Mouse (Mus musculus): ENCODE data around the gene H2-DMa.
A peak's percentile ranks its signal among the peaks of the same experiment; 100 is the strongest.
"Not testable (repeated sequence)": the region's sequence is repeated elsewhere in the genome, so short reads cannot be mapped to it uniquely, and the experiment has no call there.

The H2-DMa gene

GRCm38 (mm10) chr17:34124649-34125048, 5.3 kb downstream of the H2-DMa start:
- DNase-seq (ENCODE audit: low read depth, low spot score) = no peak

- no peak for DNase-seq (ENCODE audit: low read depth, low spot score)
Measured at GRCm38 (mm10) chr17:34126826-34127420, 7.6 kb downstream of the H2-DMa start.

DNA sequence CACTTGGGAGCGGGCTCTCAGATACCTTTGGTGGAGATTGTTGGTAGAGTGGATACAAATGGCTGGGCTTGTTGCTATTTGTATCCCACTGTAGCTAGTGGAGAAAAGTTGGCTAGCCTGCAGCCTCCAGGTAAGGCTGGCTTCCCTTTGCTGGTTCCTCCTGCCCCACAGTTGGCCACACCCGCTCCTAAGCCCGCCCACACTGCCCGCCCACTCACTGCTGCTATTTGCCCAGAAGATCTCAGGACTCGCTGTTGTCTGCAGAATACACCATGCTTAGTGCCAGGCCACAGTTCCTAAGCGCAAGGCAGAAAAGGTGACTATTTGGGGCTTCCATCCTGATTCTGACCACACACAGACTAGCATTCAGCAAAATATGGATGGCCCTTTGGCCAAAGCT, 8.1 kb downstream of the H2-DMa start:
- no peak for DNase-seq (ENCODE audit: low read depth, low spot score)

DNA sequence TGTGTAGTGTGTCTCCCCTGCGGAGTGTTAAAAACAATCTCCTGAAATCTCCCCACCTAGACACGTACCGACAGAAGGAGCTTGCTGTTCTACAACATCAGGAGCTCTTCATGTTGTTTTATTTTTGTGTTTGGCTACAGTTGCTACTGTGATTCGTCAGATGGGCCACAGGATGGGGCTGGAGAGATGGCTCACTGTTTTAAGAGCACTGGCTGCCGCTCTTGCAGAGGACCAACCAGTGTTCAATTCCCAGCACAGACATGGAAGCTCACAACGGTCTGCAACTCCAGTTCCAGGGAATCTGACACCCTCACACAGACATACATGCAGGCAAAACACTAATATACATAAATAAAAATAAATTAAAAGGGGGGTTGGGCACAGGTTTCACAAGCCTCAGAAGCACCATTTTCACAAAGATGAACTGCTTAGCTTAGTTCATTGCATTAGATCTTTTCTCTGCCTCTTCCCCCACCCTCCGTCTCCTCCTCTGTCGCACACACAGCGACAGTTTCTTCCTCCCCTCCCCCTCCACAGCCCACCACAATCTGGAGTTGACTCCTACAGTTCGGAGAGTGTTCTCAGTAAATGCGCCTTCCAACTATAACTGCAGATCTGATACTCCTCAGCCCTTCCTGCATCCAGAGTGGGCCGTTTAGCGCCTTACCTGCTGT, 9.1 kb downstream of the H2-DMa start:
- DNase-seq (ENCODE audit: low read depth, low spot score) = no peak

DNA sequence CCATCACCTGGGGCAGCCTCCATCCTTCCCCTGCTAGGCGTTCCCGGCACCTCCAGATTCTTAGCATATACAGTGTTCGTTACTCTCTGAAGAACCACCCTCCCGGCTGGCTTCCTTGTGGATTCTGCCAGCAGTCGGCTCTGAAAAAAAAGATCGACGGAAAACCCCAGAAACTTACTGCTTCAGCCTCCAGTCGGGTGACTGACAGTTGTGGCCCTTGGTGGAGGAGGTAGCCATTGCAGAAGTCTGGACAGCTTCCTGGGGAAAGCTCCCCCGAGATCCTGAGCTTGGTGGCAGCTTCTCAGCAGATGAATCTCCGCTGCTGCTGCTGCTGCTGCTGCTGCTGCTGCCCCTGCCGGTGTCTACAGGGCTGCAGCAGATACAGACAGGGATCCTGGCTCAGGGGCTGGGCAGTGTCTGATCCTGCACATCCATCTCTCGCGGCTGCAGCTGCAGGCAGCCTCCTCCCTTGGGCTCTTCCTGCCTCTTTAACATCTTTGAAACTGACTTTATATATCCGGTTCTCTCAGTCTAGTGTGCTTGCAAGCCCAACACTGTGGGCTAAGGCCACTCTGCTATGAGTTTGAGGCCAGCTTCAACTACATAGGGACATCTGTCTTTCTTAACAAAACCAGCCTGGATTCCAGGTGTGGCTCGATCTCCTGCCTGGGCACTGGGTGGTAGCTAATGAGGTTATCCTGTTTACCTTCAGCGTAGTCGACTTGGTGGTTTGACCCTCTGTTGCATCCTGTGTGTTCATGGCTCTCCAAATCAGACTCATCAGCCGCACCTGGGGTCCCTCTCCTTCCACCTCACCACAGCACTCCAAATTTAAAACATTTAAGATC, 9.8 kb downstream of the H2-DMa start:
- DNase-seq (ENCODE audit: low read depth, low spot score) = no peak

DNA sequence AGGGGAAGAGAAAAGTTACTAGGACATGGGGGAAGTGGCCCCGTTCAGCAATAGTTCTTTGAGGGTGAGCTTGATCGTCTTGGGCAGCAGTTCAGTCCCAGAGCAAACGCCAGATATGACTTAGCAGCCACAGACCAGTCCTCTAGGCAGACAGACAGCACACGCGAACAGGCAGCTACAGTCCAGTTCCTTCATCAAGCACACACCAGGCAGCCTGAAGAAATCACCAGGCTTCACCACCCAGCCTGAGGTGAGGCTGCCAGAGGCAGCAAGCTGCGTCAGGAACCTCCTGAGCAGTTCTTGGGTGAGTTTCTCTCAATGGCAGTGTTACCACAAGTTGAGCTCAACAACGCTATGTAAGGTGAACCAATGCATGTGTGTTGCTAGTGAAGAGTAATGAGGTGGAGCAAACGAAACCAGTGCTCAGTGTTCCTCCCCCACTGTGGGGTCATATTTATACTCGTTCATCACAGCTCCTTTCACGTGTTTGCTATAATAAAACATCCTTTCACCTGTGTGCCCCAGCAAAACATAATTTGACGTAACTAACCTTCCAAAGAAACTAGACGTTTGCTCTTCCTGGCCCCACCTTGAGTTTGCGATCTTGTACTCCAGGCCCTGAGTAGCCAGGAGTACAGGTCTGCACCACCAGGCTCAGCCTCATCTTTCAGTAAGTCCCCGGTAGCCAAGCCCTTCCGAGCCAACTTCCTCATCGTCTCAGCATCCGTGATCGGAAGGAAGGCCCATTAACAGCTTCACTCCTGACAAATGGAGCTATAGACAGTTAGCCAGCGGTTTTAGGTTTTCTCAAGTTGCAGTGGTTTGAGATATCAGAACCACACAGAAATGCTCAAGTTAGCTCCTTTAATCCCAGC, 11.0 kb downstream of the H2-DMa start:
- DNase-seq (ENCODE audit: low read depth, low spot score) = no peak

DNA sequence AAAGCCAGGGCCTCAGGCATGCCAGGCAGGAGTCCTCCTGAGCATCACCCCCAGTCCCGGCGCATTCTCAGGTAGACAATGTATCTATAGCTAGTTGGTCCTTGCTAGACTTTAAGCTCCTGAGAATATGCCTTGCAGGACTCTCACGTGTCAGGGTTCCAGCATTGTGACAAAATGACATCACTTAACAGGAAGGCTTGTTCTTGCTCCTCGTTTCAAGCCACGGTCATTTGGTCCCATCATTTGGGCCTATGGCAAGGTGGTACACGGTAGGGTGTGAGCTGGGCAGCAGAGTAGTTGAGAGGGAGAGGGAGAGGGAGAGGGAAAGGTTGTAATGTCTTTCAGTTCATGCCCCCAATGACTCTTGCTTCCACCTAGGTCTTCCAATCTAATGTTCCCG, 12.6 kb downstream of the H2-DMa start:
- no peak for DNase-seq (ENCODE audit: low read depth, low spot score)

- no peak for DNase-seq (ENCODE audit: low read depth, low spot score)
Measured at GRCm38 (mm10) chr17:34133289-34133688, 13.9 kb downstream of the H2-DMa start.

- DNase-seq (ENCODE audit: low read depth, low spot score) = no peak
Measured at GRCm38 (mm10) chr17:34134451-34134850, 15.1 kb downstream of the H2-DMa start.

DNA sequence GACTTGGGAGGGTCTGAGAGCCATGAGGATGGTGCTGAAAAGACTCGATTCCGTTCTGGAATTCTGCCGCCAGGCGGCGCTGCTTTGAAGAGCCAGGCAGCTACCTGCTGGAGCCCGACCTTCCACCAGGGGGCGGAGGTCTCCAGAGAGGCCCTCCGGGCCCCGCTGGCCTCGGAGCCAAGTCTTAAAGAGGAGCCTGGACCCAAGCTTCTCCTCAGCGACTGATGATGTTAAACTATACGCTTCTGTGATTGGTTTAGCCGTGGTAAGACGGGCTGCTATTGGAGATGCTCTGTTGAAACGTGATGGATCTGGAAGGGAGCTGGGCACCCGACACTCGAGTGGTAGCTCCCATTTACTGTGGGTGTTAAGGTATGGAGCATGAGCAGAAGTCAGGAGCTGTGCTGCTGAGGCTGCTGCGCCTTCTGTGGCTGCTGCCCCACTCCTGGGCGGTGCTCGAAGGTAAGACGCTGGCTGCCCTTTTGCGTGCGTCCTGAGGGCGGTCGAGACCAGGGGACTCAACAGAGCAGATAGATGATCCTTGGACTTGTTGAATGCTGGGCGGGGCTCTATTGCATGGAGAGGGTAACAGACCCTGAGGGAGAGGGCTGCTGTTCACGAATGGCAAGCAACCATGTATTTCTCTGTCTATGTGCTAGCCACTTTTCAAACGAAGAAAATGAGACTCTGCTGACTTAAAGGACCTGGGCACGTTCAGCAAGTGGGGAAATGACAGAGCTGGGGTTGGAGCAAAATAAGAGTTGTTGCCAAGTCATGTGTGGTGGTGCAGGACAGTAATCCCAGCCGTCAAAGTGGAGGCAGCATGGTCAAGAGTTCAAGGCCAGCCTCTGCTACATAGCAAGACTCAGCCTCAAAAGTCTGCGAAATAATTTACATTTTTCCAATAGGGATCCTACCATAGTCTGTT, 16.2 kb downstream of the H2-DMa start:
- peak; percentile 84 for DNase-seq (ENCODE audit: low read depth, low spot score)

DNA sequence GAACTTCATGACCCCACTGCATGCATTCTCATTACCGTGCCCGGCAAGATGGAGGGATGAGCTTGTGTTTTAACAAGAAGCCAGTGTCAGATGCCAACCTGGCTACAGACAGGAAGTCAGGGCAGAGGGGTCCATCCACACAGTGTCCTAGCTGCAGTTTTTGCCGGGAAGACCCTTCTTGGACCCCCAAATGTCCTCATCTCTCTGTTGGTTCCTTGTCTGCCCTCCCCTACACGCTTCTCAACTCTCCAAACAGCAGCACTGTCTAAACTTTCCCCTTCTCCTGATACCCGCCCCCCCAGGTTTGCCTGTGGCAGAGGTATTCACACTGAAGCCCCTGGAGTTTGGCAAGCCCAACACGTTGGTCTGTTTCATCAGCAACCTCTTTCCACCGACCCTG, 18.3 kb downstream of the H2-DMa start:
- DNase-seq (ENCODE audit: low read depth, low spot score) = no peak

DNA sequence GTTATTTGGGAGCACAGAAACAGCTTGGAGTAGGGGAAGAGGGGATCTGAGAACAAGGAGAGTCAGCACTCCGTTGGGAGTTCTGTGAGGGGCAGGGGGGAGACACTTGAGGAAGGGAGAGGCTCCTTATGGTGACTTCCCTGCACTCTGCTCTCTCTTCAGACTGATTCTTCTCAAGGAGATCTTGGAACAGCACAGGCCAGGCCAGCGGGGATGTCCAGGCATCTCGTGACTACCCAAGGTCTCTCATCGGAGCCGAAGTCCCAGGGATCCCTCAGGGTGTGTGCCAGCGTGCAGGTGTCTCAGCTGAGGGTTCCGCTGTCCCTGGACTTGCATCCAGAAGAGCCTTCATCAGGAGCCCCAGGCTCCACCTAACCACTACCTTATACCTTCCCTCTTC, 19.3 kb downstream of the H2-DMa start:
- no peak for DNase-seq (ENCODE audit: low read depth, low spot score)

DNA sequence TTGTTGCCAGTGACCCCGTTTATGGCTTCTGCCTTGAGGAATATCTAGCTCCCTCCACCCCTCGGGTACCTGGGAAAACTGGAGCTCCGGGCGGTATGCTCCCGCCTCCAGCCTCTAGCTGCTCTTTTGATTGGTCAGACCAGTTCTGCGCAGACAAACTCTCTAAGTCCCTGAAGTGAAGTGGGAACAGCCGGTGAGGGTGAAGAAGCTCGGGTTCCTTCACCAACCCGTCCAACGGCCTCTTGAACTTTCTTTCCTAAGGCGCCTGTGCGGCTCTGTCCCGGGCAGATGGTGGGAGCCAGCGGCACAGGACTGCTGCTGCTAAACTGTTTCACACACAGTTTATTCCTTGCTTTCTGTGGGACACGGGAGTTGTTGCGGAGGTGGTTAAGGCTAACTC, 20.1 kb downstream of the H2-DMa start:
- DNase-seq (ENCODE audit: low read depth, low spot score) = no peak

- no peak for DNase-seq (ENCODE audit: low read depth, low spot score)
Measured at GRCm38 (mm10) chr17:34140240-34140639, 20.9 kb downstream of the H2-DMa start.

DNA sequence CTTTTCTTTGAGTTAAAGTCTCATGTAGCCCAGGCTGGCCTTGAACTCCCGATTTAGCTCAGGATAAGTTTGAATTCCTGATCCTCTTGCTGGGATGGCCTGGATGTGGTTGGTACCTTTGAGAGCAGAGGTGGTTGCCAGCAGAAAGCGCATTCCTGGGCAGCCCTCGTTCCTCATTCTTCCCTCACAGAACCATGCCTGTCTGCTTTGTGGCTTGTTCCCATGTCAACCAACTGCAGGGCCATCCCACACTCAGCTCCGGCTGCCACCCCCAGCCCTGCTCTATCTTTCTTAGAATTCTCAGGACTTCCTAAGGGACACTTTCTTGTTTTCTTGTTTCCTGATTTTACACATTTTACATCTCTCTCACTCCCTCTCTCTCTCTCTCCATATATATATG, 22.1 kb downstream of the H2-DMa start:
- no peak for DNase-seq (ENCODE audit: low read depth, low spot score)

DNA sequence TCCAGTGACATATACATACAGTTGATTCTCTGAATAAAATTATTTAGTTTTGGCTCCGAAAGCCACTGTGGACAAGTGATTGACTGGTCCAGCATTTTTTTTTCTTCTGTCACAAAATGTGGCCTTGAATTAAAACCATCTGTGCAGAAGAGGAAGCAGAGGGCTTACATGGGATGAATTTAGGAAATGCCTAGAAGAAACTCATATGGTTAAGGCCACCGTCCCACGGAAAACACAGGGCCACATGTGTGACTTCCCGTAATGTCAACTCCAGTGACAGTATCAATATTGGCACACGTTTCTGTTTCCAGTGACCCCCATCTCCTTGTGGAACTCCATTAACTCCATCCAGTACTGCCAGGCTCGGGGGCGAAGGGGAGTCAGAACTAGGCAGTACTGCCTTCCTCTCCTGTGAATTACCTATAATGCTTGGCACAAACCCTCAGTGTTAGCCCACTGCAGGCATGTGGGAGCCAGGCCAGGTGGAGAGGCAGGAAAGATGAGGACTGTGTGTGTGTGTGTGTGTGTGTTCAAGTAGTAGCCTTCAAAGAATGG, 23.2 kb downstream of the H2-DMa start:
- no peak for DNase-seq (ENCODE audit: low read depth, low spot score)

- no peak for DNase-seq (ENCODE audit: low read depth, low spot score)
Measured at GRCm38 (mm10) chr17:34143033-34143432, 23.7 kb downstream of the H2-DMa start, which contains the start of gene H2-DMb2. TSS of gene H2-DMb2 (plus strand) at chr17:34143307.

- no peak for DNase-seq (ENCODE audit: low read depth, low spot score)
Measured at GRCm38 (mm10) chr17:34143461-34143860, 24.1 kb downstream of the H2-DMa start.

GRCm38 (mm10) chr17:34144221-34144620, 24.9 kb downstream of the H2-DMa start:
- DNase-seq (ENCODE audit: low read depth, low spot score) = not testable (repeated sequence)

DNA sequence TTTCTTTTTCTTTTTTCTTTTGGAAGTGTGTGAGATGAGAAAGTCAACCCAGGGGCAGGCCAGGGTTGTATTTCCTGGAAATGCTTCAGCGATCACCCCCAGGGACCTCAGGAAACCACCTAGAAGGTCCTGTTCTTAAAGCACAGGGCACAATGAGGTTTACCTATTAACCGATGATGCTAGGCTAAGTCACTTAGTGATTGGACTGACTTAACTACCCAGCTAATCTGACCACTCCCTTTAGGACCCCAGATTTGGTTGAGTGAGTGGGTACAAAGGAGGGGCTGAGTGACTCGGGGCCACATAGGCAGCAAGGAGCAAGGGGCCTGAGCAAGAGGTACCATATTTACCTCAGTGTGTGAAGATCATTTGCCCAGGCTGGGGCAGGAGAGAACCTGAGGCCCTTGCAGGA, 25.6 kb downstream of the H2-DMa start:
- no peak for DNase-seq (ENCODE audit: low read depth, low spot score)

Measured in retina, adult 2 months (tissue).